Mouse (Mus musculus): ENCODE results near the gene Cdan1. TPM values are rescaled to one million over a fixed set of nuclear protein-coding genes. Genes with fewer than 3 reads are reported as not detected.

The Cdan1 gene
- polyA plus RNA-seq (2012; rRNA removed), result 30.4 and 33.1 TPM in 2 replicates

GRCm38 (mm10) chr2:120849449-120850423, at the start of gene Cdan1:
Gene Cdan1 (minus strand): TSS chr2:120850128.

GRCm38 (mm10) chr2:120850424-120851082, 625 bp upstream of the Cdan1 start, which contains the start of gene Ttbk2:
Gene Ttbk2 (minus strand): TSS chr2:120850604.

Other genes with a start within 250 kb of the Cdan1 start
- gene Haus2, start 240.7 kb downstream of the Cdan1 start, polyA plus RNA-seq (2012; rRNA removed), result 16.7 TPM in 2 replicates
- 21.4 and 26.4 TPM in 2 replicates for gene Lrrc57, start 240.6 kb downstream of the Cdan1 start, polyA plus RNA-seq (2012; rRNA removed)
- gene Stard9, start 221.0 kb downstream of the Cdan1 start, polyA plus RNA-seq (2012; rRNA removed), result 13.9 and 16.5 TPM in 2 replicates
- gene Ttbk2, start 476 bp upstream of the Cdan1 start, polyA plus RNA-seq (2012; rRNA removed), result 15.1 and 17.1 TPM in 2 replicates
- 23.3 TPM in 2 replicates for gene Ubr1, start 120.6 kb upstream of the Cdan1 start, polyA plus RNA-seq (2012; rRNA removed)
- 11.6 and 12.5 TPM in 2 replicates for gene Tmem62, start 126.9 kb upstream of the Cdan1 start, polyA plus RNA-seq (2012; rRNA removed)
- 62.9 and 64.2 TPM in 2 replicates for gene Ccndbp1, start 158.3 kb upstream of the Cdan1 start, polyA plus RNA-seq (2012; rRNA removed)
- 0.28 and 0.61 TPM in 2 replicates for gene Epb42, start 186.9 kb upstream of the Cdan1 start, polyA plus RNA-seq (2012; rRNA removed)
- gene Tgm5, start 235.7 kb upstream of the Cdan1 start, polyA plus RNA-seq (2012; rRNA removed), result 0.06 TPM in 1 of 2 replicates, not detected in the other